Mouse (Mus musculus) retina, adult 2 months (tissue): ENCODE data around the gene Dmkn.

Experiments
- DNase-seq: peaks from one replicate; pipeline ENCODE4 v3.0.0-alpha.2; 2012; ENCODE audit warnings: low read depth, low spot score

The Dmkn gene

DNA sequence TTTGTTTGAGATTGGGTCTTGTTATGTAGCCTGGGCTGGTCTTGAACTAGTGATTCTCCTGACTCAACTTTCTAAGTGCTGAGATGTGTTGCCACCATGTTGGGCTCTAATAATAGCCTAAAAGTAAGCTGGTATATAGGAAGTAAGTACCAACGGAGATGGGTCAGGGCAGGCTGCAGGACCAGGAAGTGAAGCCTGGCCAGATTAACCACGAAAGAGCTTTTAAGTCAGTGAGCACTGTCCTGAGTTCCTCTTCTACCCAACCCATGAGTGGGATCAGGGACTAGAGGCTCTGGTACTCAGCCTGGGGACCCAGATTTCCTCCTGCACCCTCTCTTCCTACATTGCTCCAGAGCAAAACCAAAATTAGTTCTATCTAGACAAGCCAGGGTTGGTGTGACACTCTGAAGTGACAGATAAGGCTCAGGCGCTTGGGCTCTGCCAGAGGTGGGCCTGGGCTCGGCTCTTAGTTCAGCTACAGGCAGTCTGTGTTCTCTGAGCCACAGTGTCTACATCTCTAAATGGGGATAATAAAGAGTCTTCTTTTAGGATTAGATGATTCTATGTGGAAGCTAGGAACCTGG lies 1.7 kb upstream of the Dmkn start:
- no peak for DNase-seq

DNA sequence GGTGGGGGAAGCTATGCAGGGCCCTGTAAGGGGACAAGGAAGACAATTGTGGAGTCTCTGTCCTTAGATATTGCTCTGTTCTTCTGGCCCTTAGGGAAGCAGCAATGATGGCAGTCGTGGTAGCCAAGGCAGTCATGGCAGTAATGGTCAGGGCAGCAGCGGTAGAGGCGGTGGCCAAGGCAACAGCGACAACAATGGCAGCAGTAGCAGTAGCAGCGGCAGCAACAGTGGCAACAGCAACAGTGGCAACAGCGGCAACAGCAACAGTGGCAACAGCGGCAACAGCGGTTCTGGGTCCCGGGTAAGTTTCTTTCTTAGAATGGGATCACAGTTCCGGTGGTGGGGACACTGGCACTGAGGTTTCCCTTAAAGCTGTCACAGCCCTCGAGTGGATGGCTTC lies 1.6 kb downstream of the Dmkn start:
- no peak for DNase-seq

DNA sequence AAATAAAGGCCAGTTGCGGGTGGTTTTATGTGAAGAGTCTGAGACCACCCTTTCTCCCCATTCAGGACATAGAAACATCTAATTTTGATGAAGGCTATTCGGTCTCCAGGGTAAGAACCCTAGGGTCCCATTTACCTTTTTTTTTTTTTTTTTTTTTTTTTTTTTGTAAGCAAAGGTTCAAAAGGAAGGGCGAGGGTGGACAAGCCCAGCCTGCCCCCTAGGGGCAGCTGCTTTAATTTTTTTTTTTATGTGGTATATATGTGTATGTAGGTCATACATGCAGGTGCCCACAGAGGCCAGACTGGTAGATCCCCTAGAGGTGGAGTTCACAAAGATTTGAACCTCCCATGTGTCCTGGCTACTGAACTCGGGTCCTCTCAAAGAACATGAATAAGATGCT lies 2.9 kb downstream of the Dmkn start:
- no peak for DNase-seq

DNA sequence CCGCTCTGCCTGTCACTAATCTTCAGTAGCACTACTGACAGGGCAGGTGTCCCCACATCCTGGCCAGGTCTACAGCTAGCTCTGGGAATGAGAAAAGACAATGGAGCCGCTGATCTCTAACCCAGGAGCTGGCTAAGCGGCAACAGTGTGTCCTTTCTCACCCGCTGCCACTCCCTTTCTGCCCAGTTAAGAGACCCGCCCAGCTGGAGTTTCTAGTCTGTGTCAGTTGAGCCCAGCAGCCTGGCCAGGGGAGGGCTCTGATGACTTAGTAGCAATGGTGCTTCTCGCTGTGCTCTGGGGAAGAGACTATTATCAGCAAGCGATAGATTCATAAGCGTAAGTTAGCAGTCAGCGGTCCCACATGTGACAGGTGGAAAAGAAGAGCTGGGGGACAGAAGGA lies 5.7 kb downstream of the Dmkn start:
- no peak for DNase-seq

DNA sequence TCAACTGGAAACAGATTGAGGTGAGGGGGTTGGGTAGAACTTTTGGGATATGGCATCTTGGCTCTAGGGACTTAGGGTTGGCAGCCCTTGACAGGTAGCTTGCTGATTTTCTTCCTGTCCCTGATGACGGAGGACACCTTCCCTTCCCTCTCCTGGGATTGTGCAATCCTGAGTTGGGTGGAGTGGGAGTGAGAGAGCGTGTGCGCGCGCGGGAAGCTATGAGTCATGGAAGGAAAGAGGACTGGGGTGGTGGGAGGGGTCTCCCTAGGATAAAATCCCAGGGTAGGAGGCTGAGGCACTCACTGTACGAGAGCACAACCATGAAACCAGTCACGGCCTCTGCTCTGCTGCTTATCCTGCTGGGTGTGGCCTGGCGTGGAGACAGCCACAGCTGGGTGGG lies 12.5 kb downstream of the Dmkn start:
- no peak for DNase-seq

DNA sequence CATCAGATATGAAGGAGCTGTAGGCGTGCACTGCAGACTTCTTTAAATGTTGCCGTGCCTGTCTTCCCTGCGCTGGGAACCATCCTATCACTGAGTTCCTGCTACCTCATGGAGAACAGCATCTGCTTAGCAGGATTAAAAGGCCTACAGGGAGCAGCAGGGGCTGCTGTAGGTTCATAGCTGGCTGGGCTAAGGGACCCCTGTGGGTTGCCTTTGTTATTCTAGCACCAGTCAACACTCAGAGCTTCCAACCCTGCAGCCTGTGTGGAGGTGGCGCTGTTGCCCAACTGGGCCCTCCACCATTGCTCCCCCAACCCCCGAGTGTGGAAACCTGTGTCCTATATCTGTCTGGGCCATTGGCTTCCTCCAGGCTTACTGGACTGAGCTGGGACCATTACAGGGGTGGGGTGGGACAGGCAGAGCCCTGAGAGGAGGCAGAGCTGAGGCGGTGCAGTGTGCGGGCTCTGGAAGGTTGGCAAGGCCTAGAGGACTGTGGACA lies 13.6 kb downstream of the Dmkn start:
- DNase-seq: no peak

DNA sequence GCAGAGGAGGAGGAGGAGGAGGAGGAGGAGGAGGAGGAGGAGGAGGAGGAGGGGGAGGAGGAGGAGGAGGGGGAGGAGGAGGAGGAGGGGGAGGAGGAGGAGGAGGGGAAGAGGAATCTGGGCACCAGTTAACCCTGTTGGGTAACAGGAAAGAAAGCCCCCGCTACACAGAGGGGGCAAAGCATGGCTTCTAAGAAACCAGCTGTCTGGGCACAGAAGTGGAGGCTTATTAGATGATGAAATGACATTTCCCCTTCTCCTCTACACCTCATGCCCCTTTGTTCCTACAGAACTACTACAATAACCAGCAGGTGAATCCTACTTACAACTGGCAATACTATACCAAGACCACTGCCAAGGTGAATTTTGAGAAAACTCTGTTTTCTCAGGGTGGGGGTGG lies 14.4 kb downstream of the Dmkn start:
- DNase-seq: no peak

DNA sequence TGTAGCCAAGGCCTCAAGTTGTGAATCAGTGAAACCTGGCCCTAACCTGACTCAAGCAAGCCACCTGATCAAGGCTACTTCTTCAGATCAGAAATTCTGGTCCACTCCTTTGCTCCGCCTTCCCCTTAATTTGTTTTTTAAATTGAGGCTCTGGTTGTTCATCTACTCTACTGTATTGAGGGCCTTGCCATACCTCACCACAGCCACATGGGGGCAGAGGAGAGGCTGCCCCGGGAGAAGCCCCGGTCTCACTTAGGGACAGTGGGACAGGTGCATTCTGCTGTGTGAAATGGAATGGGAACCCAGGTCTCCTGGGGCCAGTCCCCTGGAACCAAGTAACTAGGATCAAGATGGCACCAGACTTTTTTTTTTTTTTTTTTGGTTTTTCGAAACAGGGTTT lies 18.2 kb downstream of the Dmkn start:
- DNase-seq: no peak

DNA sequence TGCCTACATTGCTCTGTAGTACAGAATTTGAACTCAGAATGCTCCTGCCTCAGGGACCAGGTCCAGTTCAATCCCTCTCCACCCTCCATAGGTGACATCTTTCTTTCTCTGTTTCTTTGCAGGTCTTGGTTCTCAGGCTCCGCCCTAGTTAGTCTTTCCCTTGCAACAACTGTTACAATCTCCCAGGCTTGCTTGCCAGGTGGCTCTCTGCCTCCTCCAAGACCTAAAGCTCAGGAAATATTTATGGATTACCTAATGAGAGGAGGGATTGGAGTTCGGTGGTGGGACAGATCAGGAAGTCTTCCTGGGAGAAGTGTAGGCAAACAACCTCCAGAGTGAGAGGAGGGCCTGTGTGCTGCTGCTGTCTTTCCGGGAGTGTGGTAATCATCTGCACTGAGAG lies 19.1 kb downstream of the Dmkn start:
- no peak for DNase-seq

DNA sequence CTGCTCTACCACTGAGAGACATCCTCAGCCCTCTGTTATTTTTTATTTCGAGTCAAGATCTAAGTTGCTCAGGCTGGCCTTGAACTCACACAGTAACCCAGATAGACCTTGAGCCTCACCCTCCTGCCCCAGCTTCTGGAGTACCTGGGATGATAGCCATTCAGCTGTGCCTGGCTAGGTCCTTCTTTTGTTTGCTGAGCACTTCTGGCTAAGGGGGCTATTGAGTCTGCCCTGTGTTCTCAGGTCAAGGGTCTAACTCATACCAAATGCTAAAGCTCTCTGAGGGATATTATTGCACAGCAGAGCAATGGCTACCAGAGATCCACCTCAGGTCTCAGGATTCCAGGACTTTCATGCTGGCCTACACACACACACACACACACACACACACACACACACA lies 21.6 kb downstream of the Dmkn start:
- no peak for DNase-seq

DNA sequence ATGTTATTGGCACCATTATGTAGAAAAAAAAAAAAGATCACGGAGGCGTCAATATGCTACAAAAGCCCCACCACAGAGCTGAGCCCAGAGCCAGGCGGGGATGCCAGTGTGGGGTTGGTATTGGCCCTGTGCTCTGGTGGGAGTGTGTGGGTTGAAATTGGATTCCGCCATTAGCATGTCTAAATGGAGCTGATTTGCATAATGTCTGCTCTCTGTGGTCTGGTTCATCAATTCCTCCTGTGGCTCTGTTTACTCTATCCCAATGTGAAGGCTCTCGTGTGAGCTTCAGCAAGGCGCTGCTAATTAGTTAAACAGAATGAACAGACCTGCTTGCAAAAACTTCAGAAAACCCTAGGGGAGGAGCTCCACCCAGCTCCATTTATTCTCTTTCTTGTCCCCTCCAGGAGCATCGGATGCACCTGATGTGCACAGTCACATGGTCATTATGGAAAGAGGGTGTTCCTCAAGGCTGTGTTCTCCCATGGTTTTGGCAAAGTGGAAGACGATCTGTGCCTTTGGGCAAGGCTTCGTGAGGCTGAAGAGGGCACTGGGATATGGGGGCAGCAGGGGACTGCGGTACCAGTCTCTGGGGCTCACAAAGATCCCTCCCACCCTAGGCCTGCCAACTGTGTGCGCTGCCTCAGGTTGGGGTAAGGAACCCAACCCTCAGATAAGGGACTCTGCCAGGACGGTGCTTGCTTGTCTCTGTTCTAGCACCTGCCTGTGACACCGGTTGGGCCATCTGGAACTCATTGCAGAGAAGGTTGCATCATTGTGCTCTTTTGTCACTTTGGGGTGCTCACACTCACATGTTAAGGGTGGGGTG lies 22.4 kb downstream of the Dmkn start:
- DNase-seq: no peak

DNA sequence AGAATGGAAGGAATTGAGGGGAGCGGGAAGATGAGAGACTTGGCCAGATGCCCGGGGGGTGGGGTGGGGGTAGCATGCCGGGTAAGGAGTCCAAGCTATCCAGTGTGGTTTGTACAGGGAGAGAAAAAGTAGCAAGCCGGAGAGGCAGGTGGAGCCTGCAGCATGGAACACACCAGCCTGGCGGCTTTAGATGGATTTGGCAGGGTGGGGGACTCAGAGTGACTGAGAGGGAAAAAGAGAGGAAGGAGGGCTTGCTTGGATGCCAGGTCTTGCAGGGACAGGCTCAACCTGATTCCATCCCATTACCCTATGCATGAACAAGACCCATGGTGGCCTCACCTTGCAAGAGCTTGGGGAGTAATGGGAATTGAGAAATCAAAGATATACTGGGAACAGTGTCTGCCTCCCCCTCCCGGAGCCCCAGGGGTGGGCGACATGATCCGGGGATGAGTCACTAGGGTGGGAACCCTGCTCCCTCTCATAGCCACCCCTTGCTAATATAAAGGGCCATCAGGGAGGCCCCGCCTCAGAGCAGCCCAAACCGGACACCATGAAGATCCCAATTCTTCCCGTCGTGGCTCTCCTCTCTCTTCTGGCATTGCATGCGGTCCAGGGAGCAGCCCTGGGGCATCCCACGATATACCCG lies 23.9 kb downstream of the Dmkn start, which contains the start of gene Krtdap:
Gene Krtdap, plus strand, starts transcription at position 520 of the 646 bp plus-strand sequence.
- no peak for DNase-seq

DNA sequence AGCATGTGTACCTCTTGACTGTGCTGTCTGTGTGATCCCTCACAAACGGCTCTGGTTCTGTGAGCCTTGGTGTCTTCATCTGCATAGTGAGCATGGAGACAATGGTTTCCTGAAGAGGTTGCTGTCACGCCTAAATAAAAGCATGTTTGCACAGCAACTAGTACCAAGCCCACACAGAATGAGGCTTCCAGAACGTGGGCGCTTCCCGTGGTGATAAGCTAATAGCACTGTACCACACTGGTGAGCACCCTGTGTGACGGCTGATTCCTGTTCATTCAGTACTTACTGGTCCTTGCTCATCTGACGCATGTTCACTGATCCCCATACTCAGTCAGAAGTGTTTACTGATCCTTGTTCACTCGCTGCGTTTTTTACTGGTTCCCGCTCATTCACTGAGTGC lies 26.6 kb downstream of the Dmkn start:
- no peak for DNase-seq

DNA sequence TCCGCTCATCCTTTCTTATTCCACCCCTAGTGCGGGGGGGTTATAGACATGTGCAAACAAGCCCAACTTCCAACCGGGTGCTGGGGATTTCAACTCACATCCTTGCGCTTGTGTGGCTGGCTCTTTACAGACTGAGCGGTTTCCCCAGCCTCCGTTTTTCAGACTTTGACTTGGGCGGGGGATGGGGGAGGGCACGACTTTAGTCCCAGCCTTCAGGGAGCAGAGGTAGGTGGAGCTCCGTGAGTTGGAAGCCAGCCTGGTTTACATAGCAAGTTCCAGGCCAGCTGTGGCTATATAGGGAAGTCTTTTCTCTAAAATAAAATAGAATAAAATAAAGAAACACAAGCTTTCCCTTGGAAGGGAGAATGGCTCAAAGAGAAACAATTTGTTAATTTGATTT lies 28.4 kb downstream of the Dmkn start:
- DNase-seq: no peak

DNA sequence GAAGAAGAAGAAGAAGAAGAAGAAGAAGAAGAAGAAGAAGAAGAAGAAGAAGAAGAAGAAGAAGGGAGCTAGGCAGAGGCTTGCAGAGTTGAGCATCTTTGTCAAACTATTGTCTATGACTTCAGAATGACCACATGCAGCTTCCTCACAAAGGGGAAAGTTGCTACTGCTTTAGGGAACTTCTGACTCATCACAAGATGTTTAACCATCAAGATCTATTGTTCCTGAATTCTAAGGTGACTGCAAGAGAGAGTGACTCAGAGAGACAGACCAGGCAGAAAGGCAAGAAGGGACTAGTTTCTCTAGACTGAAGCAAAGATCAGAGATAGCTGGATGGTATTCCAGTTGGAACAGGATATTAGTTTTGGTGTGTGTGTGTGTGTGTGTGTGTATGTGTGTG lies 31.4 kb downstream of the Dmkn start:
- DNase-seq: no peak

DNA sequence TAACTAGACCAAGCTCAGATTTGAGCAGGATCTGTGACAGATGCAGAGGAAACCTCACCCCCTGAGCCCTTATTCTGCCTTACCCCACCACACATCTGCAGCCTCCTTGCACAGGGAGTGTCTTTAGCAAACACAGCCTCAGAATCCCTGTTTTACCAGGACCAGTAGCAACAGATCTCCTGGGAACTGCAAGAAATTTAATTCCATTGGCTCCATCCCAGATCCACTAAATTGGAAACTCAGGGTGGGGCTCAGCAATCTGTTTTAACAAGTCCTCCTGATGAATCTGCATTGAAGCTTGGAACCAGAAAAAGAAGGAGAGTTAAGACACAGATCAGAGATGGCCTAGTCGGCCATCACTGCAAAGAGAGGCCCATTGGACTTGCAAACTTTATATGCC lies 33.2 kb downstream of the Dmkn start:
- DNase-seq: no peak

DNA sequence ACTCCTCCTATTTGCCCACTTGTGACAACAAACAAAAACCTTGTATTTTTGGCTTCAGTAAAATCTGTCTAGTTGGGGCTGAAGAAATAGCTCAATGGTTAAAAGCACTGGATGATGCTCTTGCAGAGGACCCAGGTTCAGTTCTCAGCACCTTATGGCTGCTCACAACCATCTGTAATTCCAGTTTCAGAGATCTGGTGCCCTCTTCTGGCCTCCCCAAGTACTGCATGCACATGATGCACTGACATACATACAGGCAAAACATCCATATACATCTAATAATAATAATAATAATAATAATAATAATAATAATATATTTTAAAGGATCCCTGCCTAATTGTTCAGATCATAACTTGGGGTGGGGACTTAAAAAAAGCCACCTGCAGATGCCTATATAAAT lies 37.1 kb downstream of the Dmkn start:
- no peak for DNase-seq

DNA sequence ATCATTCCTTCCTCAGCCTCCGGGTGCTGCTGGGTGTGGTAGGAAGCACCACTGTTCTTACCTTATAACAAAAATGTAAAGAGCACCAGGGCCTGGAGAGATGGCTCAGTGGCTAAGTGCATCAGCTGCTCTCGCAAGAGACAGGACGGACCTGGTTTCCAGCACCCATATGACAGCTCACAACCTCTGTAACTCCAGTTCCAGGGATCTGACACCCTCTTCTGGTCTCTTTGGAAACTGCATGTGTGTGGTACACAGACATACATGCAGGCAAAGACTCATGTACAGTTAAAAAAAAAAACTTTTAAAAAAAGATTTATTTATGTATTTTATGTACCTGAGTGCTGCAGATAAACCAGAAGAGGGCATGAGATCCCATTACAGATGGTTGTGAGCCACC lies 39.7 kb downstream of the Dmkn start:
- DNase-seq: no peak

DNA sequence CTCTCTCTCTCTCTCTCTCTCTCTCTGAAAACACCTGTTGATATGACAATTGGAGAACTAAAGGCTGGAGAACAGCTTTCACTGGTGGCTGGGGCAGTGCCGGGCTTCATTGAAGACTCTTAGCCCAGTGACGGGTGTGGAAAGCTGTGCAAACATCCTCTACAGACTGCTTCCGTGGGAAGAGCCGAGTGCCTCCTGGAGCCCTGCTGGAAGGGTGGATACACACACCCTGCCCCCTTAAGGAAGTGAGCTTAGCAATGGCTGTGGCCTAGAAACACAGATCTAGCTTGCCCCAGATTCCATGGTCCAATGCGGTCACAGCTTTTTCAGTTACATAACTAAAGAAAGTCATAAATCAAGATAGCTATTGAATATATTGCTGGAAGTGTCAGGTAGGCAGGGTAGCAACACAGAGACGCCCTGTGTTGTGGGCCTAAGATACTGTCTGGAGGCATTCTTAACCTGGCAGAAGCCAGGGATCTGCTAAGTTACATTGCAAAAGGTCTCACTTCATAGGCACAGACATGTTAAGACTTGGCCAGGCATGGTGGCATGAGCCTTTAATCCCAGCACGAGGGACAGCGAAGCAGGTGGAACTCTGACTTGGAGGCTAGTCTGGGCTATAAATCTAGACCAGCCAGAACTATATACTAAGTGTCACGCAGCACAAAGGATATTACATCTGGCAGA lies 40.6 kb downstream of the Dmkn start:
- no peak for DNase-seq

DNA sequence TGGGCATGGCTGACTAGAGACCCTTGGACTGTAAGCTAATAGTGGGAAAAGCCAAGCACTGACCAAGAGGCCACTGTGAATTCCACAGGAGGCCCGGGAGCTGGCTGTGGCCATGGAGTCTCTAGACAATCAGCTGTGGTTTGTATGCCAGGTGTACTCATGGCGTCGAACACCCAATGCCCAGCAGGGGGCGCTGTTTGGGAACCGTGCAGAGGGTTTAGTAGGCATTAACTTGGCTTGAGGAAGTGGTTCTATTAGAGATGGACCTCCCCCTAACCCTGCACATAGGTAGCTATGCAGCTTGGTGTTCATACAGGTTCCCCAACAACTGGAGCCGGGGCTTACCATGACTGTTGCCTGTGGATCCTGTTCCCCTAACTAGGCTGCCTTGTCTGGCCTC lies 42.4 kb downstream of the Dmkn start:
- DNase-seq: no peak

DNA sequence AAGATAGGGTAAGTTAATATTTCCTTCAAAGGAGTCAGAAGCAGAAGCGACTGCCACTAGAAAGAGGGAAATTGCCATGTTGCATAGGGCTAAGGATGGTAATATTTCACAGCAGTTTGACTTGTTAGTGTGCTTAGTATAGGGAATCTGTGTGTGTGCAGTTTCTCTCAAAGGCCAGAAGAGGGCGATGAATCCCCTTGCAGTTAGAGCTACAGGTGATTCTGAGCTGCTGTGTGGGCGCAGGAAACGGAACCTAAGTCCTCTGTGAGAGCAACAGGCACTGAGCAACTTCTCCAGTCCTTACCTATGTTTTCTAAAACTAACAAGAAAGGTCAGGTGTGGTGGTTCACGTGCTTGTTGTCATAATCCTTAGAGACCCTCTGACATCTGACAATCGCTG lies 46.8 kb downstream of the Dmkn start:
- DNase-seq: no peak

DNA sequence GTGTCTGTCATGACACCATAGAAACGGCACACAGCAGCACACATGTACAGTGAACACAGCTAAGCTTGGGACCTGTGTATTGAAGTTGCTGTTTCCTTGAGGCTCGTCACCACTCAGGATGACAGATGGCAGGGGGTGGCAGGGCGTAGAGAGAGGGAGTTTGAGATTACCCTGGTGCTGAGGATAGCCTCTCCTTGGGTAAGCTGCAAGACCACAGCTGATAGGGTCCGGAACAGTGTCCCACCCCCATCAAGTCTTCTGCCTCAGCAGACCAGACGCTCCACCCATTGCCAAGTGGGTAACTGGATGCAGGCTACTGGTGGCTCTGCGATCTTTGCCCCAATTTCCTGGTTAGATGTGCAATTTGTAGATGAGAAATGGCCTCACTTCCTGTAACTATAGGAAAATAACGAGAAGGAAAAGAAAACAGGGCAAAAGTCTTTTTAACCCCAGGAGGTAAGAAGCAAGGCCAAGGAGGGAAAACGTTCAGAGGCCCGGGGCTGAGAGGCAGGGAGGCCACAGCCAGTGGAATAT lies 48.3 kb downstream of the Dmkn start:
- no peak for DNase-seq
